In genomic region chr7:68245681-68246080, GRCm38 (mm10) we compare ENCODE assay signal across 22 mouse cellular contexts. TPM values are rescaled to one million over a fixed set of nuclear protein-coding genes. Genes with fewer than 3 reads are reported as not detected.
"Had no signal": no experiment of that assay in that cellular context is flagged by ENCODE, and none has a peak within 500 bp of the region (broad histone marks: within the 10 kb centered on the region; RNA-seq: fewer than 3 reads in every experiment).

No protein-coding gene starts in this region.

- H3K27me3 ChIP-seq: liver, embryonic 13.5 days; liver, embryonic 15.5 days; lung, embryonic 15.5 days; midbrain, embryonic 12.5 days; neural tube, embryonic 12.5 days had no signal

- H3K4me2 ChIP-seq: liver, embryonic 13.5 days; liver, embryonic 15.5 days; lung, embryonic 15.5 days; midbrain, embryonic 12.5 days; neural tube, embryonic 12.5 days had no signal

- H3K9ac ChIP-seq: liver, embryonic 13.5 days; liver, embryonic 15.5 days; liver, postnatal 0 days; lung, embryonic 15.5 days; midbrain, embryonic 12.5 days; neural tube, embryonic 12.5 days had no signal

- H3K4me3 ChIP-seq: liver, embryonic 13.5 days; liver, embryonic 15.5 days; lung, embryonic 15.5 days; megakaryocyte, embryonic 14.5 days; midbrain, embryonic 12.5 days; neural tube, embryonic 12.5 days had no signal

- H3K27ac ChIP-seq: liver, embryonic 13.5 days; liver, embryonic 15.5 days; lung, embryonic 15.5 days; macrophage; midbrain, embryonic 12.5 days; neural tube, embryonic 12.5 days had no signal

- H3K4me1 ChIP-seq: liver, embryonic 13.5 days; liver, embryonic 15.5 days; lung, embryonic 15.5 days; midbrain, embryonic 12.5 days; neural tube, embryonic 12.5 days had no signal

- H3K36me3 ChIP-seq: liver, embryonic 13.5 days; liver, embryonic 15.5 days; lung, embryonic 15.5 days; midbrain, embryonic 12.5 days; neural tube, embryonic 12.5 days had no signal

- DNase-seq: liver, embryonic 13.5 days; liver, postnatal 0 days; lung, adult 2 months; lung, postnatal 14 days; lung, postnatal 36 days; midbrain, embryonic 14.5 days; right cerebral cortex, postnatal 25 days; right cerebral cortex, postnatal 4 days; spleen, adult 18-20 months; thymus, adult 18-20 months had no signal

- H3K9me3 ChIP-seq: liver, embryonic 15.5 days; lung, embryonic 15.5 days had no signal

- ATAC-seq: liver, postnatal 0 days had no signal

RNA-seq across cellular contexts. Expression of gene Pgpep1l, which starts 18.4 kb away (rescaled TPM):
- polyA plus RNA-seq: liver, embryonic 13.5 days; liver, embryonic 15.5 days; liver, postnatal 0 days; lung, embryonic 15.5 days; lung, postnatal 0 days; midbrain, embryonic 12.5 days; midbrain, embryonic 14.5 days; midbrain, postnatal 0 days; neural tube, embryonic 12.5 days; neural tube, embryonic 14.5 days; small intestine, adult 2 months; stomach, embryonic 14.5 days; stomach, embryonic 16.5 days had no signal

RNA-seq across cellular contexts. Expression of gene Fam169b, which starts 28.0 kb away (rescaled TPM):
- polyA plus RNA-seq: midbrain, postnatal 0 days; neural tube, embryonic 14.5 days had no signal
